Mouse (Mus musculus) bone marrow, adult 2 months (tissue): Measurements from ENCODE around the gene Gm973.

Experiments used
- CTCF ChIP-seq: fragments of 200-500 bp; IDR thresholded peaks from 2 replicates; pipeline ENCODE4 v1.5.1; 2011; ENCODE audit warnings: low read length, control low read depth; ENCODE audit not compliant: control insufficient read depth, insufficient read depth
- POLR2A ChIP-seq: fragments of 200-500 bp; IDR thresholded peaks from 2 replicates; pipeline ENCODE4 v1.6.1; 2011; ENCODE audit warnings: low read depth, mild to moderate bottlenecking, control low read depth, low read length, borderline replicate concordance; ENCODE audit not compliant: control insufficient read depth

- no peak for TF ChIP-seq POLR2A
- TF ChIP-seq CTCF, result no peak
Observed at GRCm38 (mm10) chr1:59541271-59542020, 25.4 kb downstream of the Gm973 start.
